Mouse (Mus musculus) testis, adult 2 months (tissue): ENCODE measurements around the gene Galnt18. TPM values are rescaled to one million over a fixed set of nuclear protein-coding genes. Genes with fewer than 3 reads are reported as not detected.

ENCODE experiments used
- H3K27ac ChIP-seq: fragments of 200-500 bp; 2 replicates; pipeline ENCODE4 v1.5.1; 2012; ENCODE audit warnings: low read depth, low read length; ENCODE audit not compliant: control insufficient read depth, insufficient read depth
- H3K27me3 ChIP-seq: fragments of 200-500 bp; 2 replicates; pipeline ENCODE4 v1.6.1; 2012; ENCODE audit warnings: mild to moderate bottlenecking, low read length, moderate library complexity; ENCODE audit not compliant: control insufficient read depth, insufficient read depth
- H3K36me3 ChIP-seq: fragments of 200-500 bp; 2 replicates; pipeline ENCODE4 v1.6.1; 2012; ENCODE audit warnings: mild to moderate bottlenecking, low read length; ENCODE audit not compliant: control insufficient read depth, insufficient read depth
- H3K4me1 ChIP-seq: fragments of 200-500 bp; 2 replicates; pipeline ENCODE4 v1.6.1; 2012; ENCODE audit warnings: low read length; ENCODE audit not compliant: control insufficient read depth, insufficient read depth
- H3K4me3 ChIP-seq: fragments of 200-500 bp; 2 replicates; pipeline ENCODE4 v1.5.1; 2012; ENCODE audit warnings: low read depth, mild to moderate bottlenecking, low read length, moderate library complexity, mixed read lengths; ENCODE audit not compliant: control insufficient read depth
- CTCF ChIP-seq: fragments of 200-500 bp; IDR thresholded peaks from 2 replicates; pipeline ENCODE4 v1.5.1; 2012; ENCODE audit warnings: low read depth, mild to moderate bottlenecking, inconsistent platforms, low read length, moderate library complexity; ENCODE audit not compliant: control insufficient read depth, insufficient read depth, insufficient replicate concordance
- POLR2A ChIP-seq: fragments of 200-500 bp; IDR thresholded peaks from 2 replicates; pipeline ENCODE4 v1.6.1; 2012; ENCODE audit warnings: low read depth, mild to moderate bottlenecking, inconsistent platforms, low read length, moderate library complexity; ENCODE audit not compliant: control insufficient read depth
- polyA plus RNA-seq: library from polyadenylated mRNA; depleted of rRNA; stranded (reverse); fragments of >200 nt; gene quantifications from 2 replicates; pipeline ENCODE4 v1.2.3, GENCODE M21; 2012

Galnt18 gene
- polyA plus RNA-seq, 1 experiment: 3.3 TPM

DNA sequence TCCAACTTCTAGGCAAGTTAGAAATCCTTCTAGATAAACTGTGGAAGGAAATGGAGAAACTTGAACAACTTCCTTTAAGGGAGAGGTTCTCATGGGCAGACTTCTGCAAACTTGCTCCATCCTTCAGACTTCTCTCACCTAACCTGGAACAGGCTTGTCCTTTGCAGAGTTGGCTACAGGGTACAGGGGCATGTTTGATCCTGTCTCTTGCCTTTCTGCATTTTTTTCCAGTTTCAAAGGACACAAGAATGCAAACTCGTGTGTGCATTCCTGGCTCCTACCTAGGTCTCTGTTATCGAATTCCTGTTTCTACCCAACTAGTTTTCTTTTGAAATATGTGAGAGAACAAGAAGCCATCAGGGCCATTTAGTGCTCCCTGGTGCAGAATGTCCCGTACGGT lies 55.8 kb downstream of the Galnt18 start:
- no peaks in the 10 kb centered on the region for H3K27me3 ChIP-seq

GRCm38 (mm10) chr7:111721308-111721698 lies 58.5 kb downstream of the Galnt18 start:
- Histone ChIP-seq H3K36me3 (no peaks in the 10 kb centered on the region), H3K27me3 (no peaks in the 10 kb centered on the region), H3K4me3 (no peak overlapping the region), H3K4me1 (no peaks in the 10 kb centered on the region), H3K27ac (no peak overlapping the region)
- no peak for TF ChIP-seq CTCF
- TF ChIP-seq POLR2A: no peak

More for the DNA sequence above, 55.8 kb downstream of the Galnt18 start:
- H3K27ac ChIP-seq: no peak overlapping the region
- no peaks in the 10 kb centered on the region for H3K4me1 ChIP-seq
- TF ChIP-seq POLR2A: no peak
- H3K4me3 ChIP-seq: no peak overlapping the region
- no peaks in the 10 kb centered on the region for H3K36me3 ChIP-seq

DNA sequence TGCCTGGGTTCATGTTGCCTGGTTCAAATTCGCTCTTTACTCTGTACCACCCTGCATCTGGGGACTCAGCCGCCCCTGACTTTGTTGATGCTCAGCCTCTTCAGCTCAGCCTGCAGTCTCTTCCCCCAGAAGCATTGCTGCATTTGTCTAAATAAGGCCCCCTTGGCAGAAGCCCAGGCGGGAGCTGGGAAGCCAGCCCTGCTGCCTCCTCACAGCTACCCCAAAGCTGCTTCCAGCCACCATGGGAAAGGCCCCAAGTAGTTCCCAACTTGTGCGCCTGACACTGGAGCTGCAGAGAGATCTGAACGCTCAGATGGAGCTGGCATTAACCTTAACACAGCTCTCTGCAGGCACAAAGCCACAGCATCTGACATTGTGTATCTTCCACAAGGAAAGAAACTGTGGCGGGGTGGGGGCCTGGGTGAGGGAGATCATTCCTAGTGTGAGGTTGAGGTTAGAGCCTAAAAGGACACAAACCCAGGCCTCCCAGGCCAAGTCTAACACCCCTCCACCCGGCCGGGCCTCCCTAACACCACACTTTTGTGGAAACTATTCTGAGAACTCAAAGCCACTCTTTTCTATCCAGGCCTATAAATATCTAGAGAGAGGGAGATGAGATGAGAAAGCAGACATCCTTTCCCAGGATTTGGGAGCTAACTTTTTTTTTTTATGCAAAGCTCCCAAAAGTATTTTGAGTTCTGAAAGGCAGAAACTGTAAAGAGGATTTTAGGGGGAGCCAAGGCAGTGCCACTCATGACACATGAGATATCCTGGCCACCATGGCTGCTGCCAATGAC lies 59.1 kb downstream of the Galnt18 start:
- Histone ChIP-seq H3K4me3 (no peak overlapping the region), H3K27ac (no peak overlapping the region), H3K27me3 (no peaks in the 10 kb centered on the region), H3K4me1 (no peaks in the 10 kb centered on the region), H3K36me3 (no peaks in the 10 kb centered on the region)
- TF ChIP-seq CTCF (no peak), POLR2A (no peak)

DNA sequence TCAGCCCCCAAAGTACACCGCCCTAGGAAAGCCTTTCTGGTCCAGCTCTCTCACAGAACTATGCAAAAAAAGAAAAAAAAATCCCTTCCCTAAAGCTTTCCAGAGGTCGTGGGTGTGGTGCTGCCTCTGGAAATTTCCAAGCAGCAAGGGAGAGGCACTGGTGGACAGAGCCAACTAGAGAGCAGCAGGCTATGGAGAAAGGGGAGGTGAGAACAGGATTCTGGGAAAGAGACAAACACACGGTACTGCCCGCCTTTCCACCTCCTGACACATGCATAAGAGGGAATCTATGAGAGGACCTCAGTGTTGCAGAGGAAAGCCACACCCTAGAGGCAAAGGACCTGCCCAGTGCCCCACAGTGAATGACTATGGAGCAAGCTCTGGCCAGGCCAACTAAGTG lies 60.9 kb downstream of the Galnt18 start:
- no peaks in the 10 kb centered on the region for H3K27me3 ChIP-seq
- H3K4me1 ChIP-seq: no peaks in the 10 kb centered on the region
- no peaks in the 10 kb centered on the region for H3K36me3 ChIP-seq
- H3K27ac ChIP-seq: no peak overlapping the region
- H3K4me3 ChIP-seq: no peak overlapping the region
- TF ChIP-seq POLR2A (no peak), CTCF (no peak)

- no peak for TF ChIP-seq POLR2A
- no peak for TF ChIP-seq CTCF
- Histone ChIP-seq H3K36me3 (no peaks in the 10 kb centered on the region), H3K4me1 (no peaks in the 10 kb centered on the region), H3K27me3 (no peaks in the 10 kb centered on the region), H3K27ac (no peak overlapping the region), H3K4me3 (no peak overlapping the region)
These were observed 65.0 kb downstream of the Galnt18 start for GRCm38 (mm10) chr7:111714639-111715360.

DNA sequence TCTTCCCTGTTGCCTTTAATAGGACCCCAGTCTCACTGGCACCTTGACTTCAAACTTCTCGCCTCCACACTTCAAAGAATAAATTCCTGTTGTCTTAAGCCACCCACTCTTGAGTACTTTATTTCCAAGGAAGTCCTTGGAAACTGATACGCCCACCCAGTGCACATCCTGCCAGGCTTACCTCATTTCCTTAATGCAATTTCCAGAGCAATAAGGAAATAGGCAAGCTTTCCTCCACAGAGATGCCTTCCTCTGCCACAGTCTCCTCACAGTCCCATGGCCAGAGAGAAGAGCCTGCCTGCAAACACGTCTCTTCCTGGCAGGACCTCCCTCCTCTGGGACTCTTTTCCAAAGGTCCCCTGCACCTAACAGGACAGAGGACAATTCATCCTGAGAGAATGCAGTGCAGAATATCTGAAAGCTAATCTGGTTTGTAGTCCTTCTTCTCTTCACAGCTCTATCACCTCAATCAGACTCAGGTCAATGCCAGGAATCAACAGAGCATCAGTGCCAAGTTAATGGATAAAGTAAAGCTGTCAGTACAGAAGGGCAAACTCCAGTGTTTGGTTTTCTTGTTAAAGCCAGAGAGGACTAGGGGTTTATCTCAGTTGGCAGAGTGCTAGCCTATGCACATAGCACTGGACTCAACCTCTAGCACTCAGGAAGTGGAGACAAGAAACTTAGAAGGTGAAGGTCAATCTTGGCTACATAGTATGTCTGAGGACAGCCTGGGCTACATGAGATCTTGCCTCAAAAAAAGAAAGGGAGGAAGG lies 65.8 kb downstream of the Galnt18 start:
- Histone ChIP-seq H3K36me3 (no peaks in the 10 kb centered on the region), H3K4me1 (no peaks in the 10 kb centered on the region), H3K27ac (no peak overlapping the region), H3K27me3 (no peaks in the 10 kb centered on the region), H3K4me3 (no peak overlapping the region)
- TF ChIP-seq POLR2A (no peak), CTCF (no peak)

DNA sequence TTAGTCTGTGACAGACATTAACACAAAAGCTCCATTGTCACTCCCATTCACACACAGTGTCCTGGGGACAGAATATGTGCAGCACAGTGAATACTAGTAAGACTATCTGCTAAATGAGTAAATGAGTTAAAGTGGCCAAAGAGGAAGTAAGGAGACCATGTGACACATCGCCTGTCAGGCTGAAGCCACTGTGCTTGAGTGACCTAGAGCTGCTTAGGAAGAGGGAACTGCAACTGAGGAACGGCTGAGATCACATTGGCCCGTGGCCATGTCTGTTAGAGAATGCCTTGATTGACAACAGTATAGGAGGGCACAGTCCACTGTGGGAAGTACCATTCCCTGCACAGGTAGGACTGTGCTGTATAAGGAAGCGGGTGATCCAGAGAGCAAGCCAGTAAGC lies 67.0 kb downstream of the Galnt18 start:
- no peak overlapping the region for H3K27ac ChIP-seq
- no peaks in the 10 kb centered on the region for H3K36me3 ChIP-seq
- no peak overlapping the region for H3K4me3 ChIP-seq
- TF ChIP-seq POLR2A: no peak
- no peak for TF ChIP-seq CTCF
- H3K27me3 ChIP-seq: no peaks in the 10 kb centered on the region
- no peaks in the 10 kb centered on the region for H3K4me1 ChIP-seq
